Mouse (Mus musculus) myocyte (in vitro differentiated cells): Measurements from ENCODE around the gene Olfr209.
"Not testable (repeated sequence)": the region's sequence is repeated elsewhere in the genome, so short reads cannot be mapped to it uniquely, and the experiment has no call there.

Experiments
- CEBPB ChIP-seq: IDR thresholded peaks from 2 replicates; pipeline ENCODE4 v1.6.1; 2011; ENCODE audit warnings: mild to moderate bottlenecking, moderate library complexity; ENCODE audit not compliant: poor library complexity, insufficient read depth, severe bottlenecking
- E2F4 ChIP-seq: IDR thresholded peaks from one replicate; pipeline ENCODE4 v1.6.1; 2011; ENCODE audit warnings: mild to moderate bottlenecking, control low read depth, moderate library complexity; ENCODE audit not compliant: insufficient read depth
- MAX ChIP-seq: IDR thresholded peaks from one replicate; pipeline ENCODE4 v1.6.1; 2011; ENCODE audit warnings: low read depth, mild to moderate bottlenecking, control low read depth
- MYOD1 ChIP-seq, 3 experiments: IDR thresholded peaks; one replicate each; pipeline ENCODE4 v1.6.1; 2011; ENCODE audit warnings: control low read depth in 2 of 3, low read depth in 2 of 3, mild to moderate bottlenecking in 2 of 3, moderate library complexity in 1 of 3; ENCODE audit not compliant: insufficient read length in 2 of 3, control insufficient read depth in 1 of 3
- MYOG ChIP-seq, 3 experiments: IDR thresholded peaks; one replicate each; pipeline ENCODE4 v1.6.1; 2011; ENCODE audit warnings: control low read depth in 2 of 3, low read depth in 2 of 3, mild to moderate bottlenecking in 2 of 3; ENCODE audit not compliant: insufficient read length in 2 of 3, control insufficient read depth in 1 of 3, insufficient read depth in 1 of 3
- POLR2A ChIP-seq: IDR thresholded peaks from one replicate; pipeline ENCODE4 v1.6.1; 2011; ENCODE audit warnings: low read depth, mild to moderate bottlenecking, control low read depth, moderate library complexity; ENCODE audit not compliant: insufficient read length
- POLR2AphosphoS2 ChIP-seq: IDR thresholded peaks from one replicate; pipeline ENCODE4 v1.6.1; 2011; ENCODE audit warnings: low read depth, control low read depth; ENCODE audit not compliant: insufficient read length
- REST ChIP-seq: IDR thresholded peaks from one replicate; pipeline ENCODE4 v1.6.1; 2011; ENCODE audit warnings: mild to moderate bottlenecking, control low read depth, moderate library complexity; ENCODE audit not compliant: insufficient read depth, insufficient read length
- TCF12 ChIP-seq: IDR thresholded peaks from one replicate; pipeline ENCODE4 v1.6.1; 2011; ENCODE audit warnings: mild to moderate bottlenecking, control low read depth; ENCODE audit not compliant: poor library complexity, insufficient read depth, severe bottlenecking
- TCF3 ChIP-seq: IDR thresholded peaks from one replicate; pipeline ENCODE4 v1.6.1; 2011; ENCODE audit warnings: low read depth, control low read depth; ENCODE audit not compliant: insufficient read length
- USF1 ChIP-seq: IDR thresholded peaks from one replicate; pipeline ENCODE4 v1.6.1; 2011; ENCODE audit warnings: low read depth, mild to moderate bottlenecking, control low read depth, moderate library complexity

GRCm38 (mm10) chr16:59323262-59323661 is 40.5 kb downstream of the Olfr209 start:
- not testable (repeated sequence) for TF ChIP-seq POLR2AphosphoS2; E2F4; POLR2A; USF1; MAX; TCF3; CEBPB; MYOG (IDR thresholded peaks at IDR 0.05; ENCODE audit: control insufficient read depth in 1 of 3, insufficient read depth in 1 of 3, insufficient read length in 2 of 3, low read depth in 2 of 3); MYOD1 (IDR thresholded peaks at IDR 0.05; ENCODE audit: control insufficient read depth in 1 of 3, insufficient read length in 2 of 3, low read depth in 2 of 3); REST; TCF12
